Mouse (Mus musculus): Measurements from ENCODE around the gene Ccdc124. TPM values are rescaled to one million over a fixed set of nuclear protein-coding genes. Genes with fewer than 3 reads are reported as not detected.

Ccdc124 gene
- polyA plus RNA-seq, 1 experiment from 2014 or later = 43.1 TPM

Small RNA genes within 50 kb of the gene (microRNA-seq; reads per million reads assigned to microRNA genes)
- 1.2 reads per million for gene Mir7067

Other genes with a start within 250 kb of the Ccdc124 start
- 2.7 and 3.1 TPM in 2 replicates for gene Gdf15, start 241.5 kb downstream of the Ccdc124 start, polyA plus RNA-seq (2015; fragmentation: Nextera tagmentation; extraction: Ambion mirVana)
- gene Pgpep1, start 213.5 kb downstream of the Ccdc124 start, polyA plus RNA-seq (2015; fragmentation: Nextera tagmentation; extraction: Ambion mirVana) = 18.9 and 20.5 TPM in 2 replicates
- gene Lsm4, start 200.7 kb downstream of the Ccdc124 start, polyA plus RNA-seq (2015; fragmentation: Nextera tagmentation; extraction: Ambion mirVana) = 104 and 113 TPM in 2 replicates
- gene Jund, start 175.0 kb downstream of the Ccdc124 start, polyA plus RNA-seq (2015; fragmentation: Nextera tagmentation; extraction: Ambion mirVana) = 12.3 and 17.5 TPM in 2 replicates
- gene Iqcn, start 170.5 kb downstream of the Ccdc124 start, polyA plus RNA-seq (2015; fragmentation: Nextera tagmentation; extraction: Ambion mirVana) = 0.02 TPM in 1 of 2 replicates, not detected in the other
- gene Gm3336, start 155.4 kb downstream of the Ccdc124 start, polyA plus RNA-seq (2015; fragmentation: Nextera tagmentation; extraction: Ambion mirVana) = 0.40 and 0.47 TPM in 2 replicates
- 1.5 and 2.2 TPM in 2 replicates for gene Pde4c, start 150.2 kb downstream of the Ccdc124 start, polyA plus RNA-seq (2015; fragmentation: Nextera tagmentation; extraction: Ambion mirVana)
- gene Rab3a, start 119.3 kb downstream of the Ccdc124 start, polyA plus RNA-seq (2015; fragmentation: Nextera tagmentation; extraction: Ambion mirVana) = 2.2 and 3.4 TPM in 2 replicates
- gene Mpv17l2, start 113.0 kb downstream of the Ccdc124 start, polyA plus RNA-seq (2015; fragmentation: Nextera tagmentation; extraction: Ambion mirVana) = 31.4 and 32.1 TPM in 2 replicates
- 12.2 and 13.9 TPM in 2 replicates for gene Pik3r2, start 97.2 kb downstream of the Ccdc124 start, polyA plus RNA-seq (2015; fragmentation: Nextera tagmentation; extraction: Ambion mirVana)
- 7.5 and 9.0 TPM in 2 replicates for gene Mast3, start 68.9 kb downstream of the Ccdc124 start, polyA plus RNA-seq (2015; fragmentation: Nextera tagmentation; extraction: Ambion mirVana)
- 0.06 and 0.35 TPM in 2 replicates for gene Il12rb1, start 65.5 kb downstream of the Ccdc124 start, polyA plus RNA-seq (2015; fragmentation: Nextera tagmentation; extraction: Ambion mirVana)
- gene Arrdc2, start 34.2 kb downstream of the Ccdc124 start, polyA plus RNA-seq (2015; fragmentation: Nextera tagmentation; extraction: Ambion mirVana) = 11.6 and 13.5 TPM in 2 replicates
- gene Kcnn1, start 10.7 kb downstream of the Ccdc124 start, polyA plus RNA-seq (2015; fragmentation: Nextera tagmentation; extraction: Ambion mirVana) = 0.20 and 0.46 TPM in 2 replicates
- 0.11 TPM in 1 of 2 replicates, not detected in the other for gene Slc5a5, start 18.8 kb upstream of the Ccdc124 start, polyA plus RNA-seq (2015; fragmentation: Nextera tagmentation; extraction: Ambion mirVana)
- 2,028 and 2,149 TPM in 2 replicates for gene Rpl18a, start 23.5 kb upstream of the Ccdc124 start, polyA plus RNA-seq (2015; fragmentation: Nextera tagmentation; extraction: Ambion mirVana)
- 12.1 and 14.4 TPM in 2 replicates for gene Map1s, start 32.0 kb upstream of the Ccdc124 start, polyA plus RNA-seq (2015; fragmentation: Nextera tagmentation; extraction: Ambion mirVana)